Mouse (Mus musculus) hindbrain, embryonic 11.5 days (tissue): Measurements from ENCODE around the gene Aox4. TPM values are rescaled to one million over a fixed set of nuclear protein-coding genes. Genes with fewer than 3 reads are reported as not detected.

Experiments
- ATAC-seq: fragments of 200-750 bp; cut with Nextera tagmentation; 2 replicates; pipeline ENCODE4 v1.8.0; 2017; ENCODE audit warnings: mild to moderate bottlenecking, moderate TSS enrichment, moderate library complexity; ENCODE audit not compliant: low FRiP score
- DNase-seq: peaks from one replicate; pipeline ENCODE4 v3.0.0-alpha.2; 2015; ENCODE audit warnings: low spot score
- H3K27ac ChIP-seq: fragments of 300-500 bp; sonication (generic); 2 replicates; pipeline ENCODE4 v1.5.1; 2014; ENCODE audit warnings: mild to moderate bottlenecking, low read depth, low read length
- H3K27me3 ChIP-seq: fragments of 300-500 bp; sonication (generic); 2 replicates; pipeline ENCODE4 v1.6.1; 2014; ENCODE audit warnings: mild to moderate bottlenecking, low read length, moderate library complexity, mixed read lengths; ENCODE audit not compliant: control insufficient read depth, insufficient read depth
- H3K36me3 ChIP-seq: fragments of 300-500 bp; sonication (generic); 2 replicates; pipeline ENCODE4 v1.6.1; 2014; ENCODE audit warnings: mild to moderate bottlenecking, low read length, moderate library complexity, mixed read lengths; ENCODE audit not compliant: control insufficient read depth, insufficient read depth
- H3K4me1 ChIP-seq: fragments of 300-500 bp; sonication (generic); replicated peaks from 2 replicates; pipeline ENCODE4 v1.6.1; 2014; ENCODE audit warnings: low read length, mixed read lengths; ENCODE audit not compliant: control insufficient read depth, insufficient read depth
- H3K4me2 ChIP-seq: fragments of 300-500 bp; sonication (generic); replicated peaks from 2 replicates; pipeline ENCODE4 v1.6.1; 2014; ENCODE audit warnings: mild to moderate bottlenecking, low read depth, low read length
- H3K4me3 ChIP-seq: fragments of 300-500 bp; sonication (generic); 2 replicates; pipeline ENCODE4 v1.5.1; 2014; ENCODE audit warnings: low read depth, low read length
- H3K9ac ChIP-seq: fragments of 300-500 bp; sonication (generic); 2 replicates; pipeline ENCODE4 v1.6.1; 2014; ENCODE audit warnings: low read depth, low read length
- H3K9me3 ChIP-seq: fragments of 300-500 bp; sonication (generic); 2 replicates; pipeline ENCODE4 v1.6.1; 2016; ENCODE audit warnings: low read length; ENCODE audit not compliant: control insufficient read depth
- WGBS: fragments of 180-500 bp; shearing (Covaris S2); extraction: QIAGEN DNeasy Blood & Tissue Kit; methylation state at CpG from one replicate; pipeline ENCODE4 v1.1.7; 2014; 5-methylcytosine and 5-hydroxymethylcytosine counted together
- polyA plus RNA-seq: library from polyadenylated mRNA; unstranded; fragments of >200 nt; fragmentation: Nextera tagmentation; extraction: Ambion mirVana; gene quantifications from 2 replicates; pipeline ENCODE4 v1.2.1, GENCODE M21; 2014

The Aox4 gene
- polyA plus RNA-seq, 1 experiment from 2014 or later, result not detected

DNA sequence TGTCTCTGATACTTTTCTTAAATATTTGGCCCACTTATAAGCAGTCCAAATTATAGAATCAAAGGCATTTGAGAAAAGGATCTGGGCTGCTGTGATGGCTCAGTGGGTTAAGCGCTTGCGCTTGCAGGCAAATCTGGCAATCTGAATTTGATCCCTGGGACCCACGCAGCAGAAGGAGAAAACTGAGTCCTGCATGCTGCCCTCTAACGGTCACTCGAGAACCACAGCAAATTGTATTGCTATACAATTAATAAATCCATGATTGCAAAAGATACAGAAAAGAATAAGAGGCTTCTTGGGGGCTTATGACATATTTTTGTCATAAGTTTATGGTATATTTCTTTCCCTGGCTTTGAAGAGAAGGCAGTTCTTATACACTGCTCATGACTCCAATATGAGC is 25.2 kb downstream of the Aox4 start:
- Histone ChIP-seq H3K9me3 (no peaks in the 10 kb centered on the region), H3K4me3 (no peak overlapping the region), H3K4me1 (no peaks in the 10 kb centered on the region), H3K27ac (no peak overlapping the region), H3K9ac (no peak overlapping the region), H3K4me2 (no peak overlapping the region), H3K27me3 (no peaks in the 10 kb centered on the region), H3K36me3 (no peaks in the 10 kb centered on the region)
- DNase-seq (no peak), ATAC-seq (no peak)
- WGBS, result 50% methylated on average over 5 of the region's 5 CpGs

DNA sequence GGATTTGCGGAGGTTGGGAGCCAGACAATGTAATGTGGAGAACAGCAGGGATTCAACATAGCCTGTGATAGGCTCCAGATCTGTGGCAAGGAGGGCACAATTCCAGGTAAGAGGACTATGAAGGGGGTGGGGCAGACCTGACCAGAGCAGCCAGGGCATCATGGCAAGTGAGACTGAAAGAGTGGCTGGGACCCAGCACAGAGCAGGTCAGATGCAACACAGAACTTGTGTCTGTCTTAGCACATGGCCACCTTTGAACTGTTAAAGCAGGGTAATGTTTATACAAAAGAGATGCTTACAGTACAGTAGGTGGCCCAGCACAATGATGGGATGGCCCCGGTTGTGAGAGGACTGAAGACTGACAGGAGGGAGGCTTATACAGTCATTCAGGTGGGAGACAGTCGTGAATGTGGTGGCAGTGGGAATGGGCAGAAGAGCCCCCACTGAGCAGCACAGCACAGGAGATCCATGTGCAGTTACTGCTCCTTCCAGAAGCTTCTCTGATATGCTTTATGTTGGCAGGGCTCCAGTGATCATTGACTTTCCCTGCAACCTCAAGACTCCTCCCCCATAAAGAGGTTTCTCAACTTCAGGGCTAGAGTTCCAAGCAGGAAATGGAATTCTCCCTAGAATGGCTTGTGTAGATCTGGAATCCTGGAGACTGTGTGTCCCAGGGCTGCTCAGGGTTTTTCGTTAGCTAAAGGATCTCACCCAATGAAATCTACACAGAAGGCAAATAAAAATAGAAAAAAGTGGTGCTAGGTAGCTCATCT is 27.5 kb downstream of the Aox4 start:
- H3K4me2 ChIP-seq, result no peak overlapping the region
- WGBS, result 81% methylated on average over 4 of the region's 4 CpGs
- no peak overlapping the region for H3K4me3 ChIP-seq
- H3K27me3 ChIP-seq, result no peaks in the 10 kb centered on the region
- no peaks in the 10 kb centered on the region for H3K36me3 ChIP-seq
- H3K27ac ChIP-seq, result no peak overlapping the region
- H3K9ac ChIP-seq, result no peak overlapping the region
- H3K4me1 ChIP-seq, result no peaks in the 10 kb centered on the region
- H3K9me3 ChIP-seq, result no peaks in the 10 kb centered on the region
- DNase-seq (no peak), ATAC-seq (no peak)

DNA sequence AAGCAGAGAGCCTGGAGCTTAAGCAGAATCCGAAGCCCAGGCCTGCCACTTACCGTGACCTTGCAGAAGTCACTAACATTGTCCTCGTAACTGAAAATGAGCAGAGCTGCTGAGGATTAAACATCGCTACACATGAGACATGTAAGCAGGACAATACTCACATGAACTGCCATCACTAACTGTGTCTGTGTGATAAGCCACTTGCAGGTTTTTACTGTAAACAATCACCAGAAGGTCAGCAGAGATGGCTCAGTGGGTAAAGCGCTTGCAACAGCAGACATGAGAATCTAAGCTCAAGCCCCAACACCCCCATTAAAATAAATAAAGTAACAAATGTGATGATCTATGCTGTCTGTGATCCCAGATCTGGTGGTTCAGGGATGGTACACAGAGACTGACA is 28.2 kb downstream of the Aox4 start:
- H3K27ac ChIP-seq, result no peak overlapping the region
- H3K4me2 ChIP-seq, result no peak overlapping the region
- H3K4me1 ChIP-seq, result no peaks in the 10 kb centered on the region
- no peak for DNase-seq
- no peak overlapping the region for H3K4me3 ChIP-seq
- 92% methylated on average over 5 of the region's 5 CpGs for WGBS
- H3K27me3 ChIP-seq, result no peaks in the 10 kb centered on the region
- H3K36me3 ChIP-seq, result no peaks in the 10 kb centered on the region
- no peak overlapping the region for H3K9ac ChIP-seq
- ATAC-seq, result no peak
- no peaks in the 10 kb centered on the region for H3K9me3 ChIP-seq

DNA sequence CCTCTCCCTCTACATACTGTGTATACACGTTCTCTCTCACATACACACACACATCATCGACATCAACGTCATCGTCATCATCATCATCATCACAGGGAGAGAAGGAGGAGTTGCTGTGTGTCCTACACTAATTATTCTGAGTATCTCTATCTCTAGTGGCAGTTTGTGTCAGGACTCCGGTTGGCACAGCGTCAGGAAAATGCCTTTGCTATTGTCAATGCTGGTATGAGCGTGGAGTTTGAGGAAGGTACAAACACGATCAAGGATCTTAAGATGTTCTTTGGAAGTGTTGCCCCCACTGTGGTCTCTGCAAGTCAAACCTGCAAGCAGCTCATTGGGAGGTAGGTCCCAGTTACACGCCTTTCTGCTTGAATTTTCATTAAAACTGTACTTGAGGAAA is 28.8 kb downstream of the Aox4 start:
- H3K4me1 ChIP-seq, result no peaks in the 10 kb centered on the region
- no peaks in the 10 kb centered on the region for H3K36me3 ChIP-seq
- H3K27me3 ChIP-seq, result no peaks in the 10 kb centered on the region
- DNase-seq (no peak), ATAC-seq (no peak)
- H3K9ac ChIP-seq, result no peak overlapping the region
- 91% methylated on average over 9 of the region's 9 CpGs for WGBS
- H3K4me3 ChIP-seq, result no peak overlapping the region
- no peak overlapping the region for H3K27ac ChIP-seq
- no peak overlapping the region for H3K4me2 ChIP-seq
- H3K9me3 ChIP-seq, result no peaks in the 10 kb centered on the region

GRCm38 (mm10) chr1:58240347-58240746 is 30.1 kb downstream of the Aox4 start:
- DNase-seq, result no peak
- Histone ChIP-seq H3K9me3 (no peaks in the 10 kb centered on the region), H3K4me3 (no peak overlapping the region), H3K4me1 (no peaks in the 10 kb centered on the region), H3K4me2 (no peak overlapping the region), H3K36me3 (no peaks in the 10 kb centered on the region), H3K27ac (no peak overlapping the region), H3K9ac (no peak overlapping the region), H3K27me3 (no peaks in the 10 kb centered on the region)
- ATAC-seq, result no peak
- WGBS, result 75% methylated on average over 6 of the region's 6 CpGs

- 76% methylated on average over 3 of the region's 3 CpGs for WGBS
Measured at GRCm38 (mm10) chr1:58244487-58244886, 34.3 kb downstream of the Aox4 start.

GRCm38 (mm10) chr1:58248518-58248917 is 38.3 kb downstream of the Aox4 start:
- DNase-seq (no peak), ATAC-seq (no peak)
- Histone ChIP-seq H3K27me3 (no peaks in the 10 kb centered on the region), H3K9ac (no peak overlapping the region), H3K27ac (no peak overlapping the region), H3K4me3 (no peak overlapping the region), H3K36me3 (no peaks in the 10 kb centered on the region), H3K9me3 (no peaks in the 10 kb centered on the region), H3K4me2 (no peak overlapping the region), H3K4me1 (no peaks in the 10 kb centered on the region)
- 84% methylated on average over 1 of the region's 1 CpGs for WGBS

More at GRCm38 (mm10) chr1:58244487-58244886, 34.3 kb downstream of the Aox4 start:
- H3K27me3 ChIP-seq, result no peaks in the 10 kb centered on the region
- no peaks in the 10 kb centered on the region for H3K9me3 ChIP-seq
- H3K4me3 ChIP-seq, result no peak overlapping the region
- no peak for DNase-seq
- ATAC-seq, result no peak
- no peak overlapping the region for H3K27ac ChIP-seq
- no peaks in the 10 kb centered on the region for H3K36me3 ChIP-seq
- no peaks in the 10 kb centered on the region for H3K4me1 ChIP-seq
- no peak overlapping the region for H3K9ac ChIP-seq
- no peak overlapping the region for H3K4me2 ChIP-seq

GRCm38 (mm10) chr1:58253466-58253865 is 43.3 kb downstream of the Aox4 start:
- H3K4me1 ChIP-seq, result no peaks in the 10 kb centered on the region
- H3K4me2 ChIP-seq, result no peak overlapping the region
- H3K27me3 ChIP-seq, result no peaks in the 10 kb centered on the region
- H3K36me3 ChIP-seq, result no peaks in the 10 kb centered on the region
- DNase-seq (no peak), ATAC-seq (no peak)
- WGBS, result 72% methylated on average over 11 of the region's 11 CpGs
- no peak overlapping the region for H3K4me3 ChIP-seq
- H3K9ac ChIP-seq, result no peak overlapping the region
- no peaks in the 10 kb centered on the region for H3K9me3 ChIP-seq
- no peak overlapping the region for H3K27ac ChIP-seq

- DNase-seq, result no peak
- no peak overlapping the region for H3K4me3 ChIP-seq
- H3K27ac ChIP-seq, result no peak overlapping the region
- ATAC-seq, result no peak
- H3K27me3 ChIP-seq, result no peaks in the 10 kb centered on the region
- 78% methylated on average over 10 of the region's 10 CpGs for WGBS
- H3K9me3 ChIP-seq, result no peaks in the 10 kb centered on the region
- no peak overlapping the region for H3K9ac ChIP-seq
- H3K36me3 ChIP-seq, result no peaks in the 10 kb centered on the region
- H3K4me2 ChIP-seq, result no peak overlapping the region
- H3K4me1 ChIP-seq, result no peaks in the 10 kb centered on the region
Measured at GRCm38 (mm10) chr1:58257195-58257991, 47.2 kb downstream of the Aox4 start.
